Mouse (Mus musculus): ENCODE results near the gene Lmf1. TPM values are rescaled to one million over a fixed set of nuclear protein-coding genes. Genes with fewer than 3 reads are reported as not detected.

Lmf1 gene
- polyA plus RNA-seq, 1 experiment from 2014 or later, result 28.2 TPM

Other genes starting within 250 kb of the Lmf1 start
- gene Tpsab1, start 233.5 kb upstream of the Lmf1 start, polyA plus RNA-seq (2015; fragmentation: Nextera tagmentation; extraction: Ambion mirVana), result not detected in 2 replicates
- gene Tpsb2, start 212.8 kb upstream of the Lmf1 start, polyA plus RNA-seq (2015; fragmentation: Nextera tagmentation; extraction: Ambion mirVana), result 0.19 and 2.1 TPM in 2 replicates
- 0.43 and 0.55 TPM in 2 replicates for gene Tpsg1, start 209.8 kb upstream of the Lmf1 start, polyA plus RNA-seq (2015; fragmentation: Nextera tagmentation; extraction: Ambion mirVana)
- 5.9 and 6.2 TPM in 2 replicates for gene Cacna1h, start 145.3 kb upstream of the Lmf1 start, polyA plus RNA-seq (2015; fragmentation: Nextera tagmentation; extraction: Ambion mirVana)
- 1.4 and 1.9 TPM in 2 replicates for gene Tekt4, start 124.5 kb upstream of the Lmf1 start, polyA plus RNA-seq (2015; fragmentation: Nextera tagmentation; extraction: Ambion mirVana)
- gene Sstr5, start 81.8 kb upstream of the Lmf1 start, polyA plus RNA-seq (2015; fragmentation: Nextera tagmentation; extraction: Ambion mirVana), result 1.0 TPM in 2 replicates
- gene Sox8, start 8.4 kb upstream of the Lmf1 start, polyA plus RNA-seq (2015; fragmentation: Nextera tagmentation; extraction: Ambion mirVana), result 24.2 and 25.1 TPM in 2 replicates
- gene Gng13, start 138.1 kb downstream of the Lmf1 start, polyA plus RNA-seq (2015; fragmentation: Nextera tagmentation; extraction: Ambion mirVana), result 5.5 and 11.3 TPM in 2 replicates
- gene Chtf18, start 148.3 kb downstream of the Lmf1 start, polyA plus RNA-seq (2015; fragmentation: Nextera tagmentation; extraction: Ambion mirVana), result 6.4 and 7.4 TPM in 2 replicates
- gene Rpusd1, start 148.6 kb downstream of the Lmf1 start, polyA plus RNA-seq (2015; fragmentation: Nextera tagmentation; extraction: Ambion mirVana), result 32.9 and 33.0 TPM in 2 replicates
- gene Mslnl, start 157.0 kb downstream of the Lmf1 start, polyA plus RNA-seq (2015; fragmentation: Nextera tagmentation; extraction: Ambion mirVana), result not detected in 2 replicates
- gene Msln, start 175.3 kb downstream of the Lmf1 start, polyA plus RNA-seq (2015; fragmentation: Nextera tagmentation; extraction: Ambion mirVana), result 0.52 and 0.76 TPM in 2 replicates
- 29.9 and 30.4 TPM in 2 replicates for gene Narfl, start 194.7 kb downstream of the Lmf1 start, polyA plus RNA-seq (2015; fragmentation: Nextera tagmentation; extraction: Ambion mirVana)
- 149 and 169 TPM in 2 replicates for gene Haghl, start 206.6 kb downstream of the Lmf1 start, polyA plus RNA-seq (2015; fragmentation: Nextera tagmentation; extraction: Ambion mirVana)
- 0.21 and 0.28 TPM in 2 replicates for gene Ccdc78, start 207.5 kb downstream of the Lmf1 start, polyA plus RNA-seq (2015; fragmentation: Nextera tagmentation; extraction: Ambion mirVana)
- 99.9 and 103 TPM in 2 replicates for gene Fam173a, start 213.8 kb downstream of the Lmf1 start, polyA plus RNA-seq (2015; fragmentation: Nextera tagmentation; extraction: Ambion mirVana)
- 1.6 and 2.2 TPM in 2 replicates for gene AC134908.4, start 216.6 kb downstream of the Lmf1 start, polyA plus RNA-seq (2015; fragmentation: Nextera tagmentation; extraction: Ambion mirVana)
- 79.4 and 88.8 TPM in 2 replicates for gene Metrn, start 218.1 kb downstream of the Lmf1 start, polyA plus RNA-seq (2015; fragmentation: Nextera tagmentation; extraction: Ambion mirVana)
- gene Fbxl16, start 230.0 kb downstream of the Lmf1 start, polyA plus RNA-seq (2015; fragmentation: Nextera tagmentation; extraction: Ambion mirVana), result 38.1 and 43.0 TPM in 2 replicates
- gene Wdr24, start 244.5 kb downstream of the Lmf1 start, polyA plus RNA-seq (2015; fragmentation: Nextera tagmentation; extraction: Ambion mirVana), result 29.7 and 32.7 TPM in 2 replicates
- 51.0 and 55.4 TPM in 2 replicates for gene Jmjd8, start 249.8 kb downstream of the Lmf1 start, polyA plus RNA-seq (2015; fragmentation: Nextera tagmentation; extraction: Ambion mirVana)

Measured in hindbrain, embryonic 16.5 days (tissue).